Mouse (Mus musculus): ENCODE measurements around the gene Pcyt2.
"Not testable (repeated sequence)": the region's sequence is repeated elsewhere in the genome, so short reads cannot be mapped to it uniquely, and the experiment has no call there.

Pcyt2 gene

GRCm38 (mm10) chr11:120615606-120616203 lies 2.0 kb downstream of the Pcyt2 start:
- DNase-seq, result peak in 1 of 2 experiments; percentile 8

GRCm38 (mm10) chr11:120615167-120615566 lies 2.6 kb downstream of the Pcyt2 start:
- no peak for DNase-seq

GRCm38 (mm10) chr11:120613976-120614375 lies 3.8 kb downstream of the Pcyt2 start:
- DNase-seq, result peak in 1 of 2 experiments; percentile 6

- no peak for DNase-seq
Observed at GRCm38 (mm10) chr11:120613481-120613972, 4.2 kb downstream of the Pcyt2 start.

- DNase-seq, result peak; percentile 77 to 79
Observed at GRCm38 (mm10) chr11:120612763-120613162, 5.0 kb downstream of the Pcyt2 start.

GRCm38 (mm10) chr11:120610477-120611046 lies 7.2 kb downstream of the Pcyt2 start:
- no peak for DNase-seq

GRCm38 (mm10) chr11:120609250-120609649 lies 8.5 kb downstream of the Pcyt2 start:
- DNase-seq, result no peak

GRCm38 (mm10) chr11:120608241-120609034 lies 9.3 kb downstream of the Pcyt2 start, which contains the start of gene Npb:
Gene Npb (plus strand): TSS chr11:120608477.
- DNase-seq, result no peak

- DNase-seq, result no peak
Observed at GRCm38 (mm10) chr11:120606764-120607163, 11.0 kb downstream of the Pcyt2 start.

- DNase-seq, result no peak
Observed at GRCm38 (mm10) chr11:120605667-120606066, 12.1 kb downstream of the Pcyt2 start.

GRCm38 (mm10) chr11:120603545-120603944 lies 14.2 kb downstream of the Pcyt2 start:
- DNase-seq, result no peak

- no peak for DNase-seq
Observed at GRCm38 (mm10) chr11:120600716-120601115, 17.0 kb downstream of the Pcyt2 start.

GRCm38 (mm10) chr11:120598990-120599549 lies 18.7 kb downstream of the Pcyt2 start:
- no peak for DNase-seq

GRCm38 (mm10) chr11:120598283-120598989 lies 19.3 kb downstream of the Pcyt2 start, which contains the start of the genes Alyref and Anapc11:
Gene Alyref (minus strand): TSS chr11:120598365.
Gene Anapc11 (plus strand): TSS chr11:120598421.
- DNase-seq, result peak; percentile 93 to 96

- DNase-seq, result peak; percentile 24 to 47
Observed at GRCm38 (mm10) chr11:120597240-120598235, 20.2 kb downstream of the Pcyt2 start.

- no peak for DNase-seq
Observed at GRCm38 (mm10) chr11:120588531-120588930, 29.2 kb downstream of the Pcyt2 start.

- DNase-seq, result no peak
Observed at GRCm38 (mm10) chr11:120583937-120584336, 33.8 kb downstream of the Pcyt2 start.

- not testable (repeated sequence) for DNase-seq
Observed at GRCm38 (mm10) chr11:120582982-120583293, 34.8 kb downstream of the Pcyt2 start.

GRCm38 (mm10) chr11:120582268-120582981 lies 35.3 kb downstream of the Pcyt2 start:
- DNase-seq, result peak in 1 of 2 experiments; percentile 40

GRCm38 (mm10) chr11:120581490-120582267 lies 36.1 kb downstream of the Pcyt2 start, which contains the start of gene Arhgdia:
Gene Arhgdia (minus strand): TSS chr11:120581624.
- DNase-seq, result peak; percentile 88 to 89

Measured in thymus, postnatal 36 days (tissue).